Mouse (Mus musculus) embryonic facial prominence, embryonic 11.5 days (tissue): Measurements from ENCODE around the gene Cand2. TPM values are rescaled to one million over a fixed set of nuclear protein-coding genes. Genes with fewer than 3 reads are reported as not detected.

ENCODE experiments used
- ATAC-seq: fragments of 200-750 bp; cut with Nextera tagmentation; replicated peaks from 2 replicates; pipeline ENCODE4 v1.8.0; 2017; ENCODE audit warnings: low read depth; ENCODE audit not compliant: insufficient number of reproducible peaks, low FRiP score, low TSS enrichment
- DNase-seq: peaks from one replicate; pipeline ENCODE4 v3.0.0-alpha.2; 2015; ENCODE audit warnings: low spot score
- H3K27ac ChIP-seq: fragments of 300-500 bp; sonication (generic); replicated peaks from 2 replicates; pipeline ENCODE4 v1.5.1; 2014; ENCODE audit warnings: mild to moderate bottlenecking, low read depth, low read length, control low read depth
- H3K27me3 ChIP-seq: fragments of 300-500 bp; sonication (generic); 2 replicates; pipeline ENCODE4 v1.6.1; 2014; ENCODE audit warnings: mild to moderate bottlenecking, low read length, moderate library complexity, mixed read lengths; ENCODE audit not compliant: control insufficient read depth, insufficient read depth
- H3K36me3 ChIP-seq: fragments of 300-500 bp; sonication (generic); replicated peaks from 2 replicates; pipeline ENCODE4 v1.6.1; 2014; ENCODE audit warnings: low read depth, mild to moderate bottlenecking, low read length, moderate library complexity, mixed read lengths; ENCODE audit not compliant: control insufficient read depth, insufficient read depth
- H3K4me1 ChIP-seq: fragments of 300-500 bp; sonication (generic); 2 replicates; pipeline ENCODE4 v1.6.1; 2014; ENCODE audit warnings: low read length, mixed read lengths; ENCODE audit not compliant: control insufficient read depth, insufficient read depth
- H3K4me2 ChIP-seq: fragments of 300-500 bp; sonication (generic); 2 replicates; pipeline ENCODE4 v1.6.1; 2014; ENCODE audit warnings: low read depth, mild to moderate bottlenecking, control low read depth, low read length, moderate library complexity
- H3K4me3 ChIP-seq: fragments of 300-500 bp; sonication (generic); 2 replicates; pipeline ENCODE4 v1.5.1; 2014; ENCODE audit warnings: low read depth, low read length, control low read depth
- H3K9ac ChIP-seq: fragments of 300-500 bp; sonication (generic); replicated peaks from 2 replicates; pipeline ENCODE4 v1.6.1; 2014; ENCODE audit warnings: mild to moderate bottlenecking, control low read depth, low read length
- H3K9me3 ChIP-seq: fragments of 300-500 bp; sonication (generic); replicated peaks from 2 replicates; pipeline ENCODE4 v1.6.1; 2016; ENCODE audit warnings: mild to moderate bottlenecking, low read length, inconsistent platforms, mixed read lengths; ENCODE audit not compliant: control insufficient read depth
- WGBS: fragments of 180-500 bp; shearing (Covaris S2); extraction: QIAGEN DNeasy Blood & Tissue Kit; methylation state at CpG from one replicate; pipeline ENCODE4 v1.1.7; 2014; 5-methylcytosine and 5-hydroxymethylcytosine counted together
- polyA plus RNA-seq: library from polyadenylated mRNA; unstranded; fragments of >200 nt; fragmentation: Nextera tagmentation; extraction: Ambion mirVana; gene quantifications from 2 replicates; pipeline ENCODE4 v1.2.1, GENCODE M21; 2014

Cand2 gene
- polyA plus RNA-seq, 1 experiment from 2014 or later: 36.2 TPM

DNA sequence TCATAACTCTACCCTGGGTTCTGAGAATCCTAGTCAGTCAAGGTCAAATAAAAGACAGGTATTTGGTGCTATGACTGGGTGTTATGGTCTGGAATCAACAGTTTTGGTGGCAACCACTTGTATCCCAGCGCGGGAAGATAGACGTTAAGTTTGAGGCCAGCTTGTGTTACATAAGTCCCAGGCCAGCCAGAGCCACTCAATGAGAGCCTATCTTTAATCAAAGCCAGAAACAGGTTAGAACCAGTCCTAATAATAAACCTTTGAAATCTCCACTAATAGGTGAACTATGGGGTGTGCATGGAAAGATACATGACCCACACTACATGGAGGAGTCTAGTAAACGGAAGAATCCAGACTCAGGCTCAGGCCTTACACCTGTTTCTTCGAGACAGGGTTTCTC is 64.4 kb downstream of the Cand2 start:
- 0 out of 2 replicates have a peak, but pooled peaks have one; percentile 19 for ATAC-seq

DNA sequence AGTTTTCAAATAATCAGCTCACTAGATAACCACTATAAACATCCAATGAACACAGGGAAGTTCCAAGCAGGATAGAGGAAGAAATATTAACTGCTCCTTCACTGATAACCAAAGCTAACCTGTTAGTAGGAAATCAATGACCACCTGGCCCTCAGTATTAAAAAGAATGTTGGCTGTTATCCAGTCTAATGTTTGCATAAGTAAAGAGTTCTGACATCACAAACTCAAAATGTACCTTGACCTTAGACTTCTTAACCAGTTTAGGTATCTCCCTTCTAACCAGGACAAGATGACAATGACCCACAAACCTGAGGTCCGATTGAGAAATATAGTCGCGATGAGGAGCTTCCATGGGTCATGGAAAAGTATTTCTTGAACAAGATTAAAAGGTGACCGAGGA is 70.7 kb downstream of the Cand2 start:
- H3K36me3 ChIP-seq: no peaks in the 10 kb centered on the region; the same call in none of the 2 replicates
- 94% methylated on average over 4 of the region's 4 CpGs for WGBS
- ATAC-seq (no peak), DNase-seq (no peak)
- no peaks in the 10 kb centered on the region for H3K27me3 ChIP-seq
- no peak overlapping the region for H3K4me2 ChIP-seq
- H3K4me1 ChIP-seq: no peaks in the 10 kb centered on the region
- no peak overlapping the region for H3K9ac ChIP-seq
- H3K4me3 ChIP-seq: no peak overlapping the region
- no peaks in the 10 kb centered on the region for H3K9me3 ChIP-seq
- H3K27ac ChIP-seq: no peak overlapping the region

More for the DNA sequence above, 64.4 kb downstream of the Cand2 start:
- no peaks in the 10 kb centered on the region; the same call in 1 of the 2 replicates for H3K36me3 ChIP-seq
- H3K4me3 ChIP-seq: no peak overlapping the region
- no peak overlapping the region for H3K9ac ChIP-seq
- H3K27me3 ChIP-seq: no peaks in the 10 kb centered on the region
- WGBS: 64% methylated on average over 5 of the region's 5 CpGs
- no peaks in the 10 kb centered on the region for H3K9me3 ChIP-seq
- DNase-seq: peak; percentile 6
- no peaks in the 10 kb centered on the region for H3K4me1 ChIP-seq
- H3K27ac ChIP-seq: no peak overlapping the region
- H3K4me2 ChIP-seq: peak overlapping the region; percentile 71

DNA sequence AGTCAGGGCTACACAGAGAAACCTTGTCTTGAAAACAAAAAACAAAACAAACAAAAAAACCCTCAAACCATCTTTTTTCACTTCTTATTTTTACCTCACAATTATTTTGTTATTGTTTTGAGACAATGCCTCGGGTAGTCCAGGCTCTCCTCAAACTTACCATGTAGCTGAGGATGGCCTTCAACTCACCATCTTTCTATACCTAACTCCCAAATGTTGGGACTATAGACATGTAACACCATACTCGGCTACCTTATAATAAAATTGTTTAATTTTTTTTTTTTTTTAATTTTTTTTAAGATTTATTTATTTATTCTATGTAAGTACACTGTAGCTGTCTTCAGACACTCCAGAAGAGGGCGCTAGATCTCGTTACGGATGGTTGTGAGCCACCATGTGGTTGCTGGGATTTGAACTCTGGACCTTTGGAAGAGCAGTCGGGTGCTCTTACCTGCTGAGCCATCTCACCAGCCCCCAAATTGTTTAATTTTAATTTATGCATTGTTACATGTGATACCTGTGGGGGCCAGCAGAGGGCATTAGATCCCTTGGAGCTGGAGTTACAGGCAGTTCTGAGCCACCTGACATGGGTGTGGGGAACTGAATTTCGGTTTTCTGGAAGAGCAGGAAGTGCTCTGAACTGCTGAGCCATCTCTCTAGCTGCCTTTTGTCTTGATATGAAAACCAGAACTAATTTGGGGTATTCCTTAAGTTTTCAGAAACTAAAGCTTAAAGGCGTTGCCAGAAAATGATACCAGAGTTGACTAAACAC is 72.5 kb downstream of the Cand2 start:
- ATAC-seq (no peak), DNase-seq (peak; percentile 71)
- no peak overlapping the region for H3K4me3 ChIP-seq
- 58% methylated on average over 5 of the region's 8 CpGs for WGBS
- no peaks in the 10 kb centered on the region for H3K9me3 ChIP-seq
- H3K36me3 ChIP-seq: peaks cover 2% of the 10 kb centered on the region
- no peaks in the 10 kb centered on the region for H3K27me3 ChIP-seq
- no peaks in the 10 kb centered on the region for H3K4me1 ChIP-seq
- no peak overlapping the region for H3K27ac ChIP-seq
- H3K9ac ChIP-seq: no peak overlapping the region
- H3K4me2 ChIP-seq: no peak overlapping the region

DNA sequence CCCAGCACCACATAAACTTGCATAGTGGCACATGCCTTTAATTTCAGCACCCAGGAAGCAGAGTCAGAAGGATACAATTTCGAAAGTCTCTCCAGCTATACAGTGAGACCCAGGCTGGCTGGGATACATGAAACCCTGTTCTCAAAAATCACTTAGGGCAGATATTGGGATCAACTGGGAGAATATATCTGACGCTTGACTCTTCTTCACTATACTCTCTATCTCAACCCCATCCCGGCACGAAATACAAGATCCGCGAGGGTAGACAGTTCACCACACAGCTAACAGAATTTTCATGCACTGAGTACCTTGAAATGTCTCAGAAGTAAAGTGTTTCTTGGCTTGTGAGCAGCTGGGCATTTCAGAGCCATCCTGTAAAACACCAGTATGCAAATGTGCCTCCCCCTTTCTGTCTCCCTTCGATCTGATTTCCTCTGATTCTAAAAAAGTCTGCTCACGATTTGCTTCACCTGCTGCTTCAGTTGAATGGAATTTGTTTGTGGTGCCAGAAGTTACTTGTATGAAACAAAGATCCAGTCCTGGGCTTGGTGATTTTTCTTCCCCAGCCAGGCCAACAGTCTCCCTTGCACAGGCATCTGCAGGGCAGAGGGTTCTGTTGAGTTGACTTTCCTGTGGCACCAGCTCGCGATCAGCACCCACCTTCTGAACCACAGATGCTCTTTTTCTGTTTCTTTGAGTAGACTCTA is 74.4 kb downstream of the Cand2 start:
- ATAC-seq (no peak), DNase-seq (no peak)
- Histone ChIP-seq H3K4me3 (no peak overlapping the region), H3K4me1 (no peaks in the 10 kb centered on the region), H3K9me3 (no peaks in the 10 kb centered on the region), H3K27ac (no peak overlapping the region), H3K4me2 (no peak overlapping the region), H3K36me3 (peaks cover 2% of the 10 kb centered on the region; the same call in 1 of the 2 replicates), H3K9ac (no peak overlapping the region), H3K27me3 (no peaks in the 10 kb centered on the region)
- 92% methylated on average over 10 of the region's 10 CpGs for WGBS

DNA sequence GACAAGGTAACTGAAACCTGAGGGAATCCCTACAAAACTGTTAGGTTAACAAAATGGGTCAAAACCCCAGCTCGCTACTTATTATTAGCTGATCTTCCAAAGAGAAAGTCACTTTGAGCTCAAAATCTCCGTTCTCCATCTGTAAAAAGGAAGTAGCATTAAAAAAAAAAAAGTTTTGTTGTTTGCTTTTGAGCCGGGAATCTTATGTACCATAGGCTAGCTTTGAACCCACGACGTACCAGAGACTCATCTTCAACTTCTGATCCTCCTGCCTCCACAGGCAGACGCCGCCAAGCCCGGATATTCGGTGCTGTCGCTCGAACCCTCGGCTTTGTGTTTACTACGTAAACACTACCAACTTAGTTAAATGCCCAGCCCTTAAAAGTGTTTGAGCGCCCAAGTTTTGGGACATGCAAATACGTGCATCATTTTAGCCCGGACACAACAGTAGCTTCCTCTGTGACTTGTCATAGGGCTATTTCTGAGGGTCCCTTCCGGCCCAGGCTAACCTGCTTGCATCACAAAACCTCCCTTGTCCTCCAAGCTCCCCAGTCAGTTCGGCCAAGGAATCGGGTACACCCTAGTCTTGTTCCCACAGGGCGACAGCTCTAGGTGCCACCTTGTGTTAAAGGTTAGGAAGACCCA is 78.2 kb downstream of the Cand2 start:
- peak overlapping the region; percentile 77 for H3K9ac ChIP-seq
- peak; percentile 39 for DNase-seq
- peak overlapping the region; percentile 61 for H3K4me3 ChIP-seq
- no peaks in the 10 kb centered on the region for H3K9me3 ChIP-seq
- H3K27me3 ChIP-seq: no peaks in the 10 kb centered on the region
- H3K27ac ChIP-seq: peak overlapping the region; percentile 68
- ATAC-seq: no peak
- H3K4me2 ChIP-seq: peak overlapping the region; percentile 62
- H3K36me3 ChIP-seq: peaks cover 2% of the 10 kb centered on the region; the same call in 1 of the 2 replicates
- H3K4me1 ChIP-seq: no peaks in the 10 kb centered on the region
- 5% methylated on average over 20 of the region's 20 CpGs for WGBS

DNA sequence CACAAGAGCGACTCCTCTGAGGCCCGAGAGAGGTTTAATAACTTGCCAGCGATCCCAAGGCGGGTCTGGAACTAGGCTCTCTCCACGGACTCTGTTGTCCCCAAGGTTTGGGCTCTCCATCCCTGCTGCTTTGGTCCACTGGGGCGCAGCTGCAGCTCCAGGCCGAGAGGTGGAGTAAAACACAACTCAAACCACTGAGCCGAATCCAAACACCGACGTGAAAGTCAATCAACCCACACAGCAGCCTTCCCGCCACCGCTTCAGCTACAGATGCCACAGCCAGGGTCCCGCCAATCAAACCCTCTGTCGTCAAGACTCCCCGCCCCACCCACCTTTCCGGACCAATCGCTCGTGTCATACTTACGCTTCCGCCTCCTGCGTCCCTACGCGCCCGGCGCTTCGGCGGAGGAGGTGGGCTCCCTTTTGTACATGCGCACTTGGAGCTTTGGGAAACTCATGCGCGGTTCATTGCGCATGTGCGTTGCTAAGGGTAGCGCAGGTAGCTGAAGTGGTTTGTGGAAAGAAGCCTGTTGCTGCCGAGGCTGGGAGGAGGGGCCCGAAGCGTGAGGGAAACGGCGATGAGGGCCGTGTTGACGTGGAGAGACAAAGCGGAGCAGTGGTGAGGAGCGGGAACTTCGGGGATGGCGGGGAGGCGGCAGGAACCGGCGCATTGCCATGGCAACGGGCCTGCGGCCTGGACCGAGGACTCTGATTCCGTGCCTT is 78.9 kb downstream of the Cand2 start, which contains the start of the genes Mbd4 and Ift122:
Gene Mbd4, minus strand, starts transcription at position 281 of the 723 bp plus-strand sequence.
Gene Ift122, plus strand, starts transcription at position 380 of the 723 bp plus-strand sequence.
- Histone ChIP-seq H3K9me3 (no peaks in the 10 kb centered on the region), H3K4me1 (no peaks in the 10 kb centered on the region), H3K4me3 (peak within 1 kb of the TSS; percentile 61), H3K27me3 (no peaks in the 10 kb centered on the region), H3K36me3 (peaks cover 2% of the 10 kb centered on the region; the same call in 1 of the 2 replicates), H3K27ac (peak within 1 kb of the TSS; percentile 72), H3K4me2 (peak within 1 kb of the TSS; percentile 62), H3K9ac (peak within 1 kb of the TSS; percentile 77)
- under 1% methylated on average over 51 of the region's 51 CpGs for WGBS
- DNase-seq (peak; percentile 100), ATAC-seq (peak; percentile 96)

DNA sequence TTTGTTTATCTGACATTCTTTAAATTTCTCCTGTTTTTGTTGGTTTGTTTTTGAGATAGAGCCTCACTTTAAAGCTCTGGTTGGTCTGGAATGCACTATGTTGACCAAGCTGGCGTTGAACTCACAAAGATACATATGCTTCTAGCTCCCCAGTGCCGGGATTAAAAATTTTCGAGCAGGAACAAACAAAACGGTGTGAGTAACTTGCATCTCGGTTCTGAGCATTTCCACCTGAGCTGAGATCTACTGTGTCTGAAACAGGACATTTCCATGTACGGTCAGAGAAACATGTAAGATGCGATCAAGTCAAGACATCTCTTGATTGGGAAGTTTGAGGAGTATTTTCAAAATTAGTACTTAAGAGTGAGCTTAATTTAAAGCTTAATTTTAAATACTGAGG is 79.6 kb downstream of the Cand2 start:
- H3K4me3 ChIP-seq: peak overlapping the region; percentile 61
- H3K27ac ChIP-seq: peak overlapping the region; percentile 72
- no peaks in the 10 kb centered on the region for H3K27me3 ChIP-seq
- no peaks in the 10 kb centered on the region for H3K4me1 ChIP-seq
- DNase-seq (peak; percentile 40), ATAC-seq (no peak)
- H3K9ac ChIP-seq: peak overlapping the region; percentile 61
- peak overlapping the region; percentile 28 for H3K4me2 ChIP-seq
- peaks cover 2% of the 10 kb centered on the region; the same call in 1 of the 2 replicates for H3K36me3 ChIP-seq
- no peaks in the 10 kb centered on the region for H3K9me3 ChIP-seq
- 49% methylated on average over 7 of the region's 7 CpGs for WGBS
